Mouse (Mus musculus): ENCODE data around the gene Chst7.

DNA sequence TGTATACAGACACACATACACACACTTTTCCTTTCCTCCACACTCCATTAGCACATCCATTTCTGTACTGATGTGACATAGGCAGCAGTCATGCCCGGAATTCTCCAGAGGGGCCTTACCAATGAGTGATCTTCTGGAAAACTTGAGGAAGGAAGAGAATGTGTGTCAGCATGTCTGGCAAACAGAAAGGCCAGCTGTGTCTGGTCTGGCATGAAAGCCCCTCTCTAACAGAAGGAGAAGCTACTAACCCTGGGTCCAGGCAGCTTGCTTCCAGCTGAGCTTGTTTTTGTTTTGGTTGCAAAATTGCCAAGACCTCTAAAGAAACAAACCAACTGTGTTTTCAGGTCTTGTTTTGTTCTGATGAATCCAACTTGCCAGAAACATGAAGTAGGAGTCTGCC is 70.1 kb downstream of the Chst7 start:
- no peak for TF ChIP-seq POLR2A (IDR thresholded peaks at IDR 0.05; ENCODE audit: borderline replicate concordance, control insufficient read depth, low read depth, low read length)
- TF ChIP-seq CTCF (IDR thresholded peaks at IDR 0.05; ENCODE audit: control insufficient read depth, insufficient read depth, low read length) = no peak

All from bone marrow, adult 2 months (tissue).